Mouse (Mus musculus) central nervous system, embryonic 18 days (tissue): ENCODE results near the gene Ccr9. TPM values are rescaled to one million over a fixed set of nuclear protein-coding genes. Genes with fewer than 3 reads are reported as not detected.

Experiments
- polyA plus RNA-seq: library from polyadenylated mRNA; depleted of rRNA; stranded (reverse); fragments of >200 nt; gene quantifications from 2 replicates; pipeline ENCODE4 v1.2.3, GENCODE M21; 2012; rRNA removed

The Ccr9 gene
- polyA plus RNA-seq: 0.18 and 0.19 TPM in 2 replicates

GRCm38 (mm10) chr9:123678327-123679105 lies at the start of gene Ccr9, which contains the start of gene Slc6a20a:
TSS of gene Ccr9 (plus strand) at chr9:123678439.
TSS of gene Slc6a20a (minus strand) at chr9:123678885.

GRCm38 (mm10) chr9:123632281-123632680 lies 46.0 kb upstream of the Ccr9 start, which contains the start of gene Slc6a20b:
TSS of gene Slc6a20b (minus strand) at chr9:123632565.

GRCm38 (mm10) chr9:123717186-123718008 lies 39.2 kb downstream of the Ccr9 start, which contains the start of gene Lztfl1:
TSS of gene Lztfl1 (minus strand) at chr9:123717697.

GRCm38 (mm10) chr9:123806267-123806666 lies 128.0 kb downstream of the Ccr9 start, which contains the start of gene Cxcr6:
TSS of gene Cxcr6 (plus strand) at chr9:123806475.

Other genes with a start within 250 kb of the Ccr9 start
- 8.9 and 9.1 TPM in 2 replicates for gene Limd1, start 199.7 kb upstream of the Ccr9 start, polyA plus RNA-seq
- 33.2 and 35.5 TPM in 2 replicates for gene Sacm1l, start 148.7 kb upstream of the Ccr9 start, polyA plus RNA-seq
- gene Slc6a20b, start 45.9 kb upstream of the Ccr9 start, polyA plus RNA-seq: 0.41 and 0.55 TPM in 2 replicates
- 11.9 and 13.7 TPM in 2 replicates for gene Slc6a20a, start 446 bp downstream of the Ccr9 start, polyA plus RNA-seq
- gene Lztfl1, start 39.3 kb downstream of the Ccr9 start, polyA plus RNA-seq: 23.0 and 24.8 TPM in 2 replicates
- not detected in 2 replicates for gene Cxcr6, start 128.0 kb downstream of the Ccr9 start, polyA plus RNA-seq
- 9.5 and 10.0 TPM in 2 replicates for gene Fyco1, start 173.5 kb downstream of the Ccr9 start, polyA plus RNA-seq
- not detected in 2 replicates for gene Xcr1, start 183.6 kb downstream of the Ccr9 start, polyA plus RNA-seq